Mouse (Mus musculus): ENCODE data around the gene Pdcd11.
A peak's percentile ranks its signal among the peaks of the same experiment; 100 is the strongest.

Pdcd11 gene

DNA sequence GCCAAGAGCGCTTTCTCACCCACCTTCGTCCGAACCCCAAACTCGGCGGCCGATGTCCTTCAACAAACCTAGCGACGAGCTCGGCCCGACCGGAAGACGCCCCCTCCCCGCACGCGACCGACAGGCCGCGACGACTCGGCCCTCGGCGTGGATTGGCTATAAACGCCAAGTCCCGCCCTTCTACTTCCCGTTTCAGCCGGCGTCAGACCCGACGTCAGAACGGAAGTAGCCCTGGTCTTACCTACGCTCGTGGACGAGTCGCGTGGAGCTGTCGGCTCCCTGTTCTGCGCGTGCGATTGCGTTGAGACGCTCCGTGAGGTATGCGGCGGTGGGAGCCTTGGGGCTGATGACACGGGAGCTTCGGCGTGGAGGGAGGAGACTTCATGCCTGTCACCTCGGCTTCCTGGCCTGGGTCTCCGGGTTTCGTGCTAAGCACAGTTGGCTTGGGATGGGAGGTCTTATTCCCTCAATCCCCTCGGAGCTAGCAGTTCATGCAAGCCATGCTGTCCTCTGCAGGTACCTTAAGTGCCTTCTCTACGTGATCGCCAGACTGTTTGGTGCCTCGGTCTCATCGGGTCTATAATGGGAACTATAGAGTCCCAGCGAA lies at the start of gene Pdcd11, which contains the start of gene Usmg5:
TSS of gene Pdcd11 (plus strand) at position 219 of the 607 bp plus-strand sequence.
TSS of gene Usmg5 (minus strand) at position 98 of the 607 bp plus-strand sequence.
- peak; percentile 96 for DNase-seq (ENCODE audit: low read depth)

DNA sequence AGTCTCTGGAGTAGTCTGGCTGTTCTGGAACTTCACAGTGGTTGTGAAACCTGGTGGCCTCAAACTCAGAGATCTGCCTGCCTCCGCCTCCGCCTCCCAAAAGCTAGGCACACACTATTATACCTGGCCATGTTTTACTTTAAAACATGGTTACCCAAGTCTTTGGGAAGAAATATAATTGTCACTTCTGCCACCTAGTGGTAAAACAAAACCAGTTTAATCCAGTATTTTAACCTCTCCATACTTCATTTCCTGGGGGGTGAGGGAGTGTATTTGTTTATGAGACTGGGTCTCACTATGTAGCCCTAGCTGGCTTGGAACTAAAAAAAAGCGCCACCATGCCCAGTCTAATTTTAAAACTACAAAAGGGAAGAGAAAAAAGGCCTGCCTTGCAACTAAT lies 47.0 kb upstream of the Pdcd11 start:
- DNase-seq (ENCODE audit: low read depth): peak; percentile 60

DNA sequence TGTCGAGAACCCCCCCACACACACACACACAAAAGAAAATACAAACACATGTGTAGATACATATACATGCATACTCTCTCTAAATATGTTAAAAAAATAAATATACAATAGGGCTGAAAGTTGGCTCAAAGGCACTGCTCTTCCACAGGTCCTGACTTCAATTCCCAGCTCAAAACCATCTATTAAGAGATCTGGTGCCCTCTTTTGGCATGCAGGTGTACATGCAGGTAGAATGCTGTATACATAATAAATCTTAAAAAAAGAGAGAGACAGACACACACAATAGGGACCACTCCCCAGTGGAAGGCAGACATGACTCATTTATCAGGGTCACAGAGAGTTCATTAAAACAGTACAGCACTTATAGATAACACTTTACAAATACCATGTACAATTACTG lies 44.2 kb upstream of the Pdcd11 start:
- DNase-seq (ENCODE audit: low read depth): peak; percentile 27

DNA sequence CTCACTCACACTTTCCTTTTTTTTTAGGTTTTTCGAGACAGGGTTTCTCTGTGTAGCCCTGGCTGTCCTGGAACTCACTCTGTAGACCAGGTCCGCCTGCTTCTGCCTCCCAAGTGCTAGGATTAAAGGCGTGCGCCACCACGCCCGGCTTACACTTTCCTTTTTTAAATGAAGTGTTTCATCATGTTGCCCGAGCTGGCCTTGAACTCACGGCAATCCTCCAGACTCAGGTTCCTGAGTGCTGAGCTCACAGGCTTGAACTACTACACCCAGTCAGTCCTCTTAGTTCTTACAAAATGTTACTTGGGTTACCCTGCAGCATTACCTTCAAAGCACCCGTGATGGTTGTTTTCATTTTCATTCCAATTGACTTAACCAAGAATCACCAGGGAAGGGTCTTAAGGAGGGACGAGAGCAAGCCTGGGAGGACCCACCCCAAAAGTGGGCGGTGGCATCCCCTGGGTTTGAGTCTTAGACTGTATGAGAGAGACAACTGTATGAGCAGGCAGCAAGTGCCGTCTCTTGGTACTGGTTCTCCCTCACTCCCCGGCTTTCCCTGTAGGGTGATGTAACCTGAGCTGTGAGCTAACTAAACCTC lies 43.2 kb upstream of the Pdcd11 start:
- no peak for DNase-seq (ENCODE audit: low read depth)

DNA sequence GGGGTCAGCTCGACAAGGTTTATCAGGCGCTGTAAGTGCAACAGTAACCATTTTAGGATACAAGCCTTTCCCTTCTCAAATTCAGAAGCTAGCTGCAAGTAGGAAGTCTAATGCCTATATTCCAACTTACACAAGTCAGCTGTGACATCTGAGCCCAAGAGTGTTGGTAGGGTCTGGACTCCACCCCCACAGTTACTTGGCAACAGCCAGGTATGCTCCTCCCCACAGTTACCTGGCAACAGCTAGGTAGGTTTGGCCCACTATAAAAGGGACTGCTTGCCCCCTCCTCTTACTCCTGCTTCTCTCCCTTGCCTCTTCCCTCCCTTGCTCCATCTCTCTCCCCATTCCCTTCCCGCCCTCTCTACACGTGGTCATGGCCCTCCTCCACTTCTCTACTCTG lies 41.5 kb upstream of the Pdcd11 start:
- no peak for DNase-seq (ENCODE audit: low read depth)

DNA sequence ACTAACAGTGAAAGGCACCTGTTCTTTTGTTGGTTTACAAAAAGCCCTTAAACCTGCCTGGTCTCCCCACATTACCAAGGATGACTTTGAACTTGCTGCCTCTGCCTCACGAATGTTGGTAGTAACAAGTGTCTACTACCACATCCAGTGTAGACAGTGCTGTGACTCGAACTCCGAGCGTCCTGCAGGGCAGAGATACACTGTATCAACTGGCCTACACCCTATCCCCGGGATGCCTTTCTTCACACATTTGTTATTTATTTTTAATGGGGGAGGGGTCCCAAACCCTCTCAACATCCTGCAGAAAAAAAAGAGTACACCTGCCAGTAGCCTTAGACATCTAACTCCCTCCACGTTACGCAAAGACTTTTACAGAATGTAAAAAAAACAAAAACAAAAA lies 40.7 kb upstream of the Pdcd11 start:
- no peak for DNase-seq (ENCODE audit: low read depth)

DNA sequence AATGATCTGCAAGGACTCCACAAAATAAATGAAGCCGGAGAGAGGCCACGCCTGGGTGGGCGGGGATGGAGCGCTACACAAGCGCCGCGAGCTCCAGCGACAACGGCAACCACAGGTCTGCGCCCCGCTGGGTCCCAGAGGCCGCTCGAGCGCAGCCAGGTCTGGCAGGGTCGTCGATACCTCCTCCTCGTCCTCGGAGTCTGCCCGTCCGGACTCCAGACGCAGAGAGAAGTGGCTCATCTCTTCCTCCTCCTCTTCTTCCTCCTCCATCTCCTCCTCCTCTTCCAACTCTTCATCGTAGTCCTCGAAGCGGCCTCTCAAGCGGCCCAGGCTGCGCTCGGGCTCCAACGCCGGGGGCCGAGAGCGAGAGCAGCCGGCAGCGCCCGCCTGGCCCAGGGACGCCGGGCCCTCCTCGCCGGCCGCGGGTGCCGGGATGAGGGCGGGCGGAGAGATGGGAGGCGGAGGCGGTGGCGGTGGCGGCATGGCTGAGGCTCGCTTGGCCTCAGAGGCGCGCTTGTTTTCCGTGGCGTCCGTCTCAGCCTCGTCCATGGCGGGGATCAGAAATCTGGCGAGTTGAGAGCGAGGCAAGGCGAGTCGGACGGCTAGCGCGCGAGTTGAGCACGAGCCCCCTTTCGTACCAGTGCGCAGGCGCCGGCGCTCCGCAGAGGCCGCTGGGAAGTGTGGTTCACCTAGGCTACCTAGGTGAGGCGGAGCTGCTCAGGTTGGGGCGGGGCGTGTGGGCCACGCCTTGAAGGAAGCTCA lies 40.1 kb upstream of the Pdcd11 start, which contains the start of gene Pcgf6:
TSS of gene Pcgf6 (minus strand) at position 636 of the 762 bp plus-strand sequence.
- peak; percentile 91 for DNase-seq (ENCODE audit: low read depth)

DNA sequence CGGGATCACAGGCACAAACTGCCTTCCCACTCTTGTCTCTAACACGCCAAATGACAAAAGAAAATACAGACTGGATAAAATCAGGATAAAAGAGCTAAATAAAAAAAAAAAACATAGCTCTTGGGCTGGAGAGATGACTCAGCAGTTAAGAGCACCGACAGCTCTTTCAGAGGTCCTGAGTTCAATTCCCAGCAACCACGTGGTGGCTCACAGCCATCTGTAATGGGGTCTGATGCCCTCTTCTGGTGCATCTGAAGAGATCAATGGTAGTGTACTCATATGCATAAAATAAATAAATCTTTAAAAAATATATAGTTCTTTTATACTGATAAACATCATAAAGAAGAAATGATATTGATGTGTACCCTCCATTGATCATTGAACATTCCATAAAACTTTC lies 37.6 kb upstream of the Pdcd11 start:
- DNase-seq (ENCODE audit: low read depth): no peak

DNA sequence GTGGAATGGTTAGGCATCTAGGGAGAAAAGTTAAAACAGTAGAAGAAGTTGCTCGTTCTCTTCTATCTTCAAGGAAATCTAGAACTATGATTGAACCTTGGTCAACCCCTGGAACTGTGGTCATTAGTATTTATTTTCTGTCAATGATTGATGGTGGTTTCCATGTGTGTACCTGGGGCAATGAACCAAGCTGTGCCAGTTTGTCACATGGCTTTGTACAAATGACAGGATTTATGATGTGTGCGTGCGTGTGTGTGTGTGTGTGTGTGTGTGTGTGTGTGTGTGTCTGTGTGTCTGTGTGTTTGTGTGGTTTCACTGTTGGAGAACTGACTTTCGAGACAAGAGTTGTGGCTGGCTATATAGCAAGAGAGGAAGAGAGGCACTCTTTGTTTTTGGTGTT lies 37.1 kb upstream of the Pdcd11 start:
- no peak for DNase-seq (ENCODE audit: low read depth)

DNA sequence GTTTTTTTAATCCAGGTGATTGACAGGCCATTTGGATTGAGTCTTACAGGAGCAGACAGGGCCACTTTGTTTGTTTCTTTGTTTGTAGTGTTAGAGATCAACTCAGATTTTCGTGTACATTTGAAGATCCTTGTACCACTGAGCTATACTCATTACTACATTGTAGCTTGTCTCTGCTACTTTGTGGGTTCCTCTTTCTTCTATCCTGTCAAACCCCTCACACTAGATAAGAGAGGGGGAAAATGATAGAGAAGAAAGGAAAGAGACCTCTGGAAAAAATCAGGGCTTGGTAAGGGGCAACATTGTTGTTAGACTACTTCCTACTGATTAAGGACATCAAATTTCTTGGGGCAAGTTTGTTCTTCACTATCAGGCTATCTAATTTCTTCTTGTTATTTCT lies 32.9 kb upstream of the Pdcd11 start:
- DNase-seq (ENCODE audit: low read depth): no peak

DNA sequence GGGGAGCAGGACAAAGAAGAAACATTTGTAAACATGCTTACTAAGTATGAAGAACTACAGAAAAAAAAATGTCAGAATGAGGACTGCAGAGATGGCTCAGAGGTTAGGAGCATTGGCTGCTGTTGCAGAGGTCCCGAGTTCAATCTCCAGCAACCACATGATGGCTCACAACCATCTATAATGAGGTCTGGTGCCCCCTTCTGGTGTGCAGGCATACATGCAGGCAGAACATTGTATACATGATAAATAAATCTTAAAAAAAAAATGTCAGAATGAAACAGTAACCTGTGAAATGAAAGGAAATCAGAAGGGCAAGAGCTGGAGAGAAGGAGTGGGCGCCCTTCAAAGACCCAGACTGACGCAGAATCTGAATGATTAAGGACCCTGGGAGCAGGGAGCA lies 24.7 kb upstream of the Pdcd11 start:
- no peak for DNase-seq (ENCODE audit: low read depth)

DNA sequence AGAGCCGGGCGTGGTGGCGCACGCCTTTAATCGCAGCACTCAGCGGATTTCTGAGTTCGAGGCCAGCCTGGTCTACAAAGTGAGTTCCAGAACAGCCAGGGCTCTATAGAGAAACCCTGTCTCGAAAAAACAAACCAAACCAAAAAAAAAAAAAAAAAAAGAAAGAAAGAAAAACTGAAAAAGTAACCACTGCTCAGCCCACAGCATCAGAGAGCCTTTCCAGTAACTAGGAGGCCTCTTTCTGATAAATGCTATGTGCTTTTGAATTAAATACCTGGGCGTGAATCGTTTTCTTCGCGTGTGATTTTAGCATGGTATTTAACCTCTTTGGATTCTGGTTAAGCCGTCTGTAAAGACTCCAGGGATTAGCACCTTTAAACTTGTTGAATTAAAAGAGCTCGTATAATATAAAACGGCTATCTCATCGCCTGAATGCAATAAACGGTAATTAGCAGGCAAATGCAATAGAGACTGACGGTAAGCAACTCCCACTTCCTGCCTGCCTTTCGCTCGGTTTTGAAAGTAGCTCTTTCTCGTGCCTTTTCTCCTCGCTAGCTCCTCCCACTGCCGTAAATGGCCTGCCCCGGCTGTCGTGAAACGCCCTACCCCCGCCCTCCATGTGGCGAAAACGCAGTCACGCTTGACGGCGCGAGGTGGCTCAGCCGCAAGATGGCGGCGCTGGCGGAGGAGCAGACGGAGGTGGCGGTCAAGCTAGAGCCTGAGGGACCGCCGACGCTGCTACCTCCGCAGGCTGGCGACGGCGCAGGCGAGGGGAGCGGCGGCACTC lies 23.3 kb upstream of the Pdcd11 start, which contains the start of gene Taf5:
TSS of gene Taf5 (plus strand) at position 651 of the 787 bp plus-strand sequence.
- DNase-seq (ENCODE audit: low read depth): peak; percentile 98

DNA sequence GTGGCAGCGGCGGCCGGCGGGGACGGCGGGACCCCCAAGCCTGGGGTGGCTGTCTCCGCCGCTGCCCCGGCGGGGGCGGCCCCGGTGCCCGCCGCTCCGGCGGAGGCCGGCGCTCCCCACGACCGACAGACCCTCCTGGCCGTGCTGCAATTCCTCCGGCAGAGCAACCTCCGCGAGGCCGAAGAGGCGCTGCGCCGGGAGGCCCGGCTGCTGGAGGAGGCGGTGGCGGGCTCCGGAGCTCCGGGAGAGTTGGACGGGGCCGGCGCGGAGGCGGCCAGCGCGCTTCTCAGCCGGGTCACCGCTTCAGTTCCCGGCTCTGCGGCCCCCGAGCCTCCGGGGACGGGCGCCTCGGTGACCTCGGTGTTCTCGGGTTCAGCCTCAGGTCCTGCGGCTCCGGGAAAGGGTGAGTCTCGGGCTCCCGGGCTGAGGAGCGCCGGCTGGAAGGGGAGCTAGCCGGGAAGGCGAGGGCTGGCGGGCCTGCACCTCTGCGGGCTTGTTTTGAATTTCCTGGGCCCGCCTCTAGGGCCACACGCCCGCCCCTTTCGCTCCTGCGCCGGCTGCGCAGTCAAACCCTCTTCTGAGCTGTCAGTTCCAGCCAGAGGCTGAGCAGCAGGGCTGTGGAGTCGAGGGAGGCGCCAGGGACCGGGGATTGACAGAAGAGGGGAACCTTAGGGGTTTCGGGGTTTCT lies 22.5 kb upstream of the Pdcd11 start:
- DNase-seq (ENCODE audit: low read depth): peak; percentile 90

DNA sequence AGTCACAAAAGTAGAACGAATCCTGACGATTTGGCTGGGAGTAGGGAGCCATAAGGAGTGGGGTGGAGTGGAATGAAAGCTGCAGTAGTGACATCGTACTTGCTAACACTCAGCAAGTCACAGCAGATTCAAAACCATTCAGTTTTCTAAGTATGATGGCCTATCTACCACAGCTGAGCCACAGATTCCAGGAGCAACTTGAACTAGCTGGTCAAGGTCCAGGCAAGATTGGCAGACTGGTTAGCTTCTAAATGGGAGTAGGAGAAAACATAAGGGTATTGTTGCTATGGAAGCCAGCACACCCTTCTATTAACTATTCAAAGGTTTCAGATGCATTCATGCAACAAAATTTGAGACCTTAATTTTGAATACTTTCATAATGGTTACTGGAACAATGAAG lies 2.3 kb upstream of the Pdcd11 start:
- no peak for DNase-seq (ENCODE audit: low read depth)

DNA sequence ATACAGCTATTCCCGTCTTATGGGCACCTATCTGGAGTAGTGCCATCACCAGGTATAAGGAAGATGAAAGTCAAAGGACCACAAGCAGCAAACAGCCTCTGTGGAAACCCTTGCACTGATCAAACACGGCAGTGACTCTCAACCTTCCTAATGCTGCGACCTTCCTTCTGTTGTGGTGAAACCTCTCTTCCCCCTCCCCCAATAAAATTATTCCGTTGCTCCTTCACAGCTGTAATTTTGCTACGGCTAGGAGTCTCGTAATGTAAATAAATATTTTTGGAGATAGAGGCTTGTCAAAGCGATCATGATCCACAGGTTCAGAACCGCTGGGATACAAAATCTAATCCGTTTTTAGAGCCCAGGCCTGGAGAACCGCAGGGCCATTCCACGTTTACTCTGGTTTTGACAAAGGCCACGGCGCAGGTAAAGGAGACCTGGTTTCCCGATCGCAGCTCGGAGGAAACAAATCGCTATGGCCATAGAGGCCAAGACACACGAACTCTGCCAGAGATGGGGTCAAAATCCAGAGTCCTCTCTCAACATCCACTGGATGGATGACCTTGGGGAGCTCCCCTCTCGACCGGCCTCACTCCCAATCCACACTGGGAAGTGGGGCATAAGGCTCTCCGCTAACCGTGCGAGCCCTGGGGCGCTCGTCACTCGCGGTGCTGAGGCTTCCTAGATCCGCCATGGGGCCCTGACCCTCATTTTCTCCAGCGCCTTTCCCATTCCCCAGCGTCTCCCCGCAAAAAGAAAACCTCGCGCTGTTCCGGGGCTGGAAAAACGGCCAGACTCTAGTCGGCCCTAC lies 646 bp upstream of the Pdcd11 start:
- peak; percentile 65 for DNase-seq (ENCODE audit: low read depth)

DNA sequence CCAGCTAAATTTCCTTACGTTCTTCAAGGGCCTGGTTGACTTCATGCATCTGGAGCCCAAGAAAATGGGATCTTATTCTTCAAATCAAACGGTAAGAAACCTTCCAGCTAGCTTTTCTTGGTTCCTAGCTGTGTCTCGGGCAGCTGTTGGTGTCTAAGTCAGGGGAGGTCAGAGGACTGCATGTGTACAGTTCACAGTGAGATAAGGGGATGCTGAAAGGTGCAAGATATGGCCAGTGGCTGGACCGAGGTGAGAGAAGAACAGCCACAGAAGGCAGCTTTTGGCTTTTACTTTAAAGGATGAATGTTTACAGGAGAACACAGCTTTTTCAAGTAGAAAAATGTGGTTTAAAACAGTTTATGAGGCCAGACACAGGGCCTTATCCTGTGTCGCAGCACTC lies 10.5 kb downstream of the Pdcd11 start:
- no peak for DNase-seq (ENCODE audit: low read depth)

DNA sequence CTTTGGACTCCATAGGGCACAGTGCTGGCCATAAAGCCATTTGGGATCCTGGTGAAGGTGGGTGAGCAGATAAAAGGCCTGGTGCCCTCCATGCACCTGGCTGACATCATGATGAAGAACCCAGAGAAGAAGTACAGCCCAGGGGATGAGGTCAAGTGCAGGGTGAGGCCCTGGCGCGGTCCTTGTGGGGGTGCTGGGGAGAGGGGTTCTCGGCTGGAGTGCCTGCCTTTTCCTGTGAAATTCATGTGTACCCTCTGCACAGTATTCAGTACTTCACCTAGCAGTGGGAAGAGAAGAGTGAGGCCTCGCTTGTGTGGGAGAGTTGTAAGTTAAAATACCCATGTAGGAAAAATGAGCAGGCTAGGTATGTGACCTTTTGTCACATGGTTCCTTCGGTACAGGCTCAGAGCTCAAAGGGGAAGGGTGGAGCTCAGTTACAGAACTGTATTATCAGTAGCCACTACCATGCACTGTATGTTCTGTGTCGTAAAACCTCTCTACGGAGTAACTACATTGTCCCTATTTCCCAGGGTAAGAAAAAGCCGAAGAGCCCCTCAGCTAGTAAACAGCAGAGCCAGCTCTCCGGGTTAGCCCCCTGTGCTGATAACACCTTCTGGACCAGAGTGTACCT lies 14.2 kb downstream of the Pdcd11 start:
- no peak for DNase-seq (ENCODE audit: low read depth)

DNA sequence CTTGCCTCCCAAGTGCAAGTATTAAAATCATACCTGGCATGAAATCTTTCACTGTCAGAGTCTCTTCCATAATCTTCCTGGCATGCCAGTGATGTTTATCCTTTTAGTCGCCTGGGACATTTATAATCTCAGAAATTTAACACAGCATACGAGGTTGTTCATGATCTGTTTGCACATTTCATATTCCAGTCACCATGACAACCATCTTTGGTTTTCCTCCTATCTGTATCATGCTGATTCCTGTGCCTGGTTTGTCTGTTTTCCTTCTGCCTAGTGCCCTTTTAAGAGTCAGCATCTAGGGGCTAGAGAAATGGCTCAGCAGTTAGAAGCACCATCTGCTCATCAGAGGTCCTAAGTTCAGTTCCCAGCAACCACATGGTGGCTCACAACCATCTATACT lies 28.1 kb downstream of the Pdcd11 start:
- DNase-seq (ENCODE audit: low read depth): no peak

DNA sequence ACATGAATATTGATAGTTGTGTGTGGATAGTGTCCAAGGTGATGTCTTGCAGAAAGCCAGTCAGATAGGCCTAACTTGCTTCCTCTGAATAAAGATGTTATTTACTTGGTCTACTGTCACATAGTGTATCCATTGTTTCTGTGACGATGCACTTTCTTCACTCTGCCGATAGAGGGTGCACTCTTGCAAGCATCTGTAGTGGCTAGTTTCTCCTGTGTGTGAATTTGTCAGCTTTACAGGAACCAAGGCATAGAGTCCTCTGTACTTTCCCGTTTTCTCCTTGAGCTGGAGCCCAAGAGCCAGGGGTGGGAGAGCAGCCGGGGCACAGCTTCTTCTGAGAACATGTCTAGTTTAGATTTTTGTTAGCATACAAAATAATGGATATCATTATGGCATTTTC lies 30.5 kb downstream of the Pdcd11 start:
- DNase-seq (ENCODE audit: low read depth): peak; percentile 46

DNA sequence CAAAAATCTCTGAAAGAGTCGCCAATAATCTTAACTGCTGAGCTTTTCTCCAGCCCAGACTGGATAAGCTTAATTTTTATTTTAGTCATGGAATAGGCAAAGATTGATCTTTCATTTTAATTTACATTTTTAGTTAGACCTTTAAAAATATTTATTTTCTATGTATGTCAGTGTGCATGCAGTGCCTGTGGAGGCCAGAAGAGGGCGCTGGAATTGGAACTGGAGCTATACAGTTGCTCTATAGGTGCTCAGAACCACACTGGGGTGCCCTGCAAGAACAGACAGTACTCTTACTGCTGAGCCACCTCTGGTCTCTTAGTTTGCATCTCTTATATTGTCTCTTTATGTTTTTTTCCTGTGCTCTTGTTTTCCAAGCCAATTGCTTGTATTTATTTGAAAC lies 32.2 kb downstream of the Pdcd11 start:
- peak; percentile 58 for DNase-seq (ENCODE audit: low read depth)
